Mouse (Mus musculus) kidney, postnatal 4 days (tissue): ENCODE measurements at regions not wholly inside any gene's neighbourhood (a gene's known extent, or its start where the extent isn't known, plus 50 kb on each side); places are given as distances from the start of the nearest gene placed in this dataset.
"Not testable (repeated sequence)": the region's sequence is repeated elsewhere in the genome, so short reads cannot be mapped to it uniquely, and the experiment has no call there.

Source experiments
- DNase-seq, 2 experiments: peaks; one replicate each; pipeline ENCODE4 v3.0.0; 2021; ENCODE audit warnings: mixed read lengths in 2 of 2

DNA sequence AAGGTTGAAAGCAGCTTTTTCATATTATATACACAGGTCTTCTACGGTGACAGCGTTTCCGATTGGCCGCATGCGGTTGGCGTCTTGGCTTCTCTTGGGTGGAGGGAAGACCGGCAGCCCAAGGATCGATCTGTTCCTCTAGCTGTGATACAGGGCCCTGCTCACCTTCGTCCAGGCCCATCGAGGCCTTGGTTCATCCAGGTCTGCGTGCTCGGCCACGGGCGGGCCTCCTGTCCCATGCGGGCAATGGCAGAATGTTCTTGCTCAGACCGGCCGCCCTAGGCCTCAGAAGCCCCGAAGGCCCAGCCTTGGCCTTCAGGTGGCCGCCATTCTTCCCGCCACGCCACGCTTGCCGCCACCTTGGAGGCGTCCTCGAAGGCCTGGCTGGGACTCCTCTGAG, 194.4 kb upstream of the Ppp6c start:
- no peak for DNase-seq

DNA sequence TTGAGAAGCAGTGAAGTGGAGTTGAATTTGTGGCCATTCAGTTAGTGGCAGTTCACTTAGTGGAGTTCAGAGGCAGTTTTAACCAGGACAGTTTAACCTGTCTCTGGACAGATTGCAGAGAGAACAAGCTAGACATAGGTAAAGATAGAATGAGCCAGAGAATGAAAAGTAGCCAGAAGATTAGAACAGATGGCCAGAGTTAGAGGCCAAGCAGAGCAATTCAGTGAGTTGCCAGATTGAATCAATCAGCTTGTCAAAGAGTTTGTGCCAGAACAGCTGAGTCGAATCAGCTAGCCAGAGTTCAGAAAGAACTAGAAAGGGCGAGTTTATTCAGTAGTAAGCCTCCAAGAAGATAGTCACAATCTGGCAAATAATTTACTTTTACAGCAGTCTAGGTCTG, 174.1 kb upstream of the Ppp6c start:
- peak; percentile 17 to 18 for DNase-seq

DNA sequence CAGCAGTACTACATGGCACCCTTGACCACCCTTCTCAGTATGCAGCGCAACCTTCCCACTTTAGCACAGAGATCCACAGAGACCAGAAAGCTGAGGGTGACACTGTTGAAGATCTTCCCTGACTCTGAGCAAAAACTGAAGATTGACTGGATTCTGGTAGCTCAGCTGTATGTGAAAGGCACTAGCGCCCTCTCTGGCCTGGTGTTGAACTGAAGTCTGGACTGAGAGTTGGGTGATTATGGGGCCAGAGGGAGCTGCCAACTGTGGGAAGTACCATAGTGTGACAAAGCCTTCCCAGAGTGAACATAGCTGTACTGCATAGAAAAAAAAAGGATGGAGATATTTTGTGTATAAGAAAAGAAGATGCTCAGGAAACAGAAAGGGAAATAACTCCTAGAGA, 173.3 kb upstream of the Ppp6c start:
- DNase-seq, result peak; percentile 32 to 40

DNA sequence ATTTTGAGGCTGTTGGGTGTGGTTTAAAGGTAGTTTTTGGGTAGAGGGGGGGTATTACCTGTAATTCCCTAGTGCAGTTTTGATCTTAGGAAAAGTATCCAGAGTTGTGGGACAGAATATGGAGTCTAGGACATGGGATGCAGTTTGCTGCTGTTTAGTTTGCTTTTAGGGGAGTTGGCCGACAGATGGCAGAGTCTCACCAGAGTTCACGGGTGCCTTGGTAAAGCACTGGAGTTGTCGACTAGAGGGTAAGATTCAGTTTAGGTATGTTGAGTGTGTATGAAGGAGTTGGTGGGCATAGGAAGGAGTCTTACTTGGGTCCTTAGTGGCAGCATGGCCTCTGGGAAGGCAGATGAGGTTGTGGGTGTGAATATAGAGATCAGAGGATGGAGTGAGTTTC, 168.4 kb upstream of the Ppp6c start:
- DNase-seq, result no peak

DNA sequence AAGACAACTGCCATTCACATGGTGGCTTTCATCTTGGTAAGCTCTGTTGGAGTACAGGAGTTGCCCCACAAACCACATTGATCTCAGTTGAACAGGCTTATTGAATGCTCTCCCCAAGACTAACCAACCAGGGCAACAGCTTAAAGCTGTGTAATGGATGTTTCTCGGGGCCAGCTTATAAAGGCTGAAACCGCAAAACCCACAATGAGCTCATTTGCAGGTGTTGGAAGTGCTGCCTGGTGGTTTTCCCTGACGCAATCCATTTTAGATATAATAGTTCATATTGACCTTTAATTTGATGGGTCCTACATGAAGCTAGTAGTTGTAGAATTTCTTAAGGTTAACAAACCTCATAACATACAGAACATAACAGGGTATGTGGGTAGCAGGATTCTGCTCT, 151.0 kb upstream of the Ppp6c start:
- no peak for DNase-seq

DNA sequence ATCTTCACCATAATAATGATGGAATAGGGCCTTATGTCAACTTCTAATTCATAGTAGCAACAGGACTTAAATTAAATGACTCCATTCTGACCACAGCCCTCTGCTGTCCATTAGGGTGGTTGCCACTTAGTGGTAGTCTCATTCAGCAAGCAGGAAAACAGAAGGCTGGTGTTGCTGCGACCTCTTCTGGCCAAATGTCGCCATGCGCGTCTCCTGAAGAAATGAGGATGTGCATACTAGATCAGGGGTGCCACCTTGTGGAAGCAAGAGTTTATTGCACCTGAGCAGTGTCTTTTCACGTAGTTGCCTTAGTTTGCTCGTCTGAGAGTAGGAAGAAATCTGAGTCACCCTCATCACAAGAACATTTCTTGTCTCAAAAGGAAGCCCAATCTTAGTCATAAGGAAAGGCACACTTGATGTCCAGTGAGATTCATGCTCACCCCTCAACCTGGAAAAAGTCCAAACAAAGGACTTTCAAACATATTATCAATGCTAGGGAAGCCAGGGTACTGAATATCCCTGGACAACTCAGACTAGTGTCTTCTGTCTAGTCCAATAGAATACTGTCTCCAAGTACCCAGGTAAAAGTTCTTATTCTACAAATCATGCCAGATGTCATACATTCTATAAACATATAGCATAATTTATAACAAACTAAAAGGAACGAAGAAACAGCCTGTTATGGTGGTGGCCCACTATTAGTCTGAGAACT, 147.0 kb upstream of the Ppp6c start:
- peak; percentile 96 for DNase-seq

DNA sequence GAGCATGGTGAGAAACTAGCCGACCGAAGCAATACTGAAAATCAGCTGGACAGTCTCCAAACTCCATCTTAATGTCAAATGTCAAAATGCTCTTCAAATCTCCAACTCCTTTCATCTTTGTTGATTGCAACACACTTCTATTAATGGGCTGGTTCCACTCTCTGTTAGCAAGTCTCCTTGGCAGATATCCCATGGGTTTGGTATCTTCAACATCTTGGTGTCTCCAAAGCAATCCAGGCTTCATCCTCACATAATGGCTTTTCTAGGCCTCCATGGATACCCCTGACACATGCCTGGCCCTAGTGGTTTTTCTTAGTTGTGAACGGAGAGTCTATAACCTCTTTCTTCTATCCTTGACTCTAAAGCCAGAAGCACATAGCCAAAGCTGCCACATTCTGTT, 118.0 kb upstream of the Ppp6c start:
- no peak for DNase-seq

DNA sequence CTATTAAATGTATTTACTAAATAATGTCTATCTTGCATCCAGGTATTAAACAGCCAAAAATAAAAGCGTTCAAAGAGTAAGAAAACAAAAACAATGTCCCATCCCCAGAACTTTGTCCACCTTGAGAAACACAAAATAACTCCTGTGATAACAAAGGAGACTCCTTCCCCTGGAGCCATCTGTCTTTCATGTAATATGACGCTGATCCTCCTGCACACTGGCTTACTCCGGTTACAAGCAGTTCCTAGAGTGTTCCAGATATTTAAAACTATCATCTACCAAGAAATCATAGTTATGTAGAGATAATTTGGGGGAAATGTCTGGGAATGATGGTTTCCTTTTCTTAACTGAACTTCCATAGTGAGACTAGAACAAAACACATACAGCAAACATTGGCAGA, 114.2 kb upstream of the Ppp6c start:
- no peak for DNase-seq

DNA sequence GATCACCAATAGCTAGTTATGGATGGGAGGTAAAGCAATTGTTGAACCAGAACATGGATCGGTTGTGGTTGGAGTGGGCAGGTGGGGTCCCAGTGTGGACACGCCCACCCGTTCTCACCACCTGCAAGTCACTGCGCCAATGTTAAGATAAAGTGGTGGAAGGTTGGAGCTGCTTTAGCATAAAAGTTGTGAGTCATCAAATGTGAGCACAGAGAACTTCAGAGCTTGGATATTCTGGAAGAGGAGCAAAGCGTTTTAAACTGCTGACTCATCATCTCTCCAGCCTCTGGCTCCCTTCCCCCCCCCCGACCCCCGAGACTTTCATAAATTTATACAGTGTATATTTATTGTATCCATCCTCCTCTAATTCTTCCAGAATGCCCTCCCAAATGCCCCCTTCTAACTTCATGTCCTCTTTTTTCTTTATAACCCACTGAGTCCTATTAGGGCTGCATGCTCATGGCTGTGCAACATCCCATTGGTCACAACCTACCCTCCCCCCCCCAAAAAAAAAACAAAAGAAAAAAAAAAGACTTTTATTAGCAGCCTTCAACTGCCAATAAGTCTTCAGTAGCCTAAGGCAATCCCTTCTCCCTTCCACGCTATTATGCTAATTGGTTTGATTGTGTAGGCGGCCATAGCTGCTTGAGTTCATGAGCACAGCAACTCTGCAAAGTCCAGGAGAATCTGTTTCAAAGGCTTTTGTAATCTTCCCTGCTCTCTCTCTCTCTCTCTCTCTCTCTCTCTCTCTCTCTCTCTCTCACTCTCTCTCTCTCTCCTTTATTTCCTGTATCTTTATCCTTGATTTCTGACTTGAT, 112.8 kb upstream of the Ppp6c start:
- no peak for DNase-seq

DNA sequence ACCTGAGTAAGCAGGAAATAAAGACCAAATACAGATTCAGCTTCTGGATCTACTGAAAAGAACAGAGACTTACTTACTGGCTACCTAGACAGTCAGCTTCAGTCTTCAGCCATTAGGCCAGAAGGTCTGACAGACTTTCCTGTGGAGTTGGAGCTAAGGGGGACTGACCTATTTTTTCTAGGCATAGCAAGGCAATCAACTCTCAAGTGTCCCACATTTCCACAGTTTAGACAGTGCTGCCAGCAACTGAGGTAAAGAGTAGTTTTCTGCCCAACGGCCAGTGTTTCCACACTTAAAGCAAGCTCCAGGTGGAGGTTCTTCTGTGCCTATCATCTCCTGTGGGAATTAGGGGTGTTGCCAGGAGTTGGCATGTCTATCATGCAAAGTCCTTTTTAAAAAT, 111.3 kb upstream of the Ppp6c start:
- DNase-seq, result no peak

DNA sequence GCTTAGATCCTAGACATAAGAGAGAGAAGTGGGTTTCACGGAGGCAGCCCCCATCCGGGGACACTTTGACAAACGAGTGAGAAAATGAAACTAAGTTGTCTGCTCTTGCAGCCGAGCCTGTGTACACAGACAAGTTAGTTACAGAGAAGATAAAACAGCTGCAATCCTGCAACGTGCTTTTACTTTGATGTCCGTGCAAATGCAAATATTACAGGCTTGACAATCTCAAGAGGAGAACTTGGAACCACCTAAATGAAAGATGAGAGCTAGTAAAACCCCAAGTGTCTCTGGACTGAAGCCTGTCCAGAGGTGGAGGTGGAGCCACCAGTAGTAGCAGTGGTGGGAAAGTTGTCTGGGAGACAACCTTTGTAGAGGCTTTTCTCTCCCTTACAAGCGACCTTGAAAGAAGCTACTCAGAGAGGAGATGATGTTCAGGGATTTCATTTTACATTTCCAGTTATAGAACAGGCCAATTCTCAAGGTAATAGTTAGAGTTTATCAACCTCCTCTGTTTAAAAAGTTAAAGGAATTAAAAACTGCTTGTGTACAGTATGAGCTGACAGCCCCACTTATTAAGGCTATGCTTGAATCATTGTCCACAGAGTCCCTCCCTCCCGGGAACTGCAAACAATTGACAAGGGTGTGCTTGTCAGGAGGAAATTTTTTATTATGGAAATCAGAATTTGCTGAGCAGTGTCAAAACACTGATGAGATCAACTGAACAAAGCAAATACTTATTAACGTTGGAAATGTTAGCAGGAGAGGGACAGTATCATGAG, 99.7 kb upstream of the Ppp6c start:
- peak; percentile 3 to 8 for DNase-seq

DNA sequence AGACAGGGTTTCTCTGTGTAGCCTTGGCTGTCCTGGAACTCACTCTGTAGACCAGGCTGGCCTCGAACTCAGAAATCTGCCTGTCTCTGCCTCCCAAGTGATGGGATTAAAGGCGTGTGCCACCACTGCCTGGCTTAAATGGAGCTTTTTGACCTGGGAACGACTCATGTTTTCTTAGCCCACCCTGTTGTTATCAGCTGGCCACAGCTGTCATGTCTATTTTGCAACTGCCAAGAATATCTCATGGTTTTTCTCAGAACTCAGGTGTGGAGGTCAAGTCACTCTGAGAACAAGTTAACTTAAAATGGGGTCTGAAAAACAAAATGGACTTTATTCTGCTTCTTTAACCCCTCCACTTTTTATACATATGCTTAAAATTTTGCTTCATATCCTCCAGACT, 98.9 kb upstream of the Ppp6c start:
- DNase-seq, result not testable (repeated sequence)

DNA sequence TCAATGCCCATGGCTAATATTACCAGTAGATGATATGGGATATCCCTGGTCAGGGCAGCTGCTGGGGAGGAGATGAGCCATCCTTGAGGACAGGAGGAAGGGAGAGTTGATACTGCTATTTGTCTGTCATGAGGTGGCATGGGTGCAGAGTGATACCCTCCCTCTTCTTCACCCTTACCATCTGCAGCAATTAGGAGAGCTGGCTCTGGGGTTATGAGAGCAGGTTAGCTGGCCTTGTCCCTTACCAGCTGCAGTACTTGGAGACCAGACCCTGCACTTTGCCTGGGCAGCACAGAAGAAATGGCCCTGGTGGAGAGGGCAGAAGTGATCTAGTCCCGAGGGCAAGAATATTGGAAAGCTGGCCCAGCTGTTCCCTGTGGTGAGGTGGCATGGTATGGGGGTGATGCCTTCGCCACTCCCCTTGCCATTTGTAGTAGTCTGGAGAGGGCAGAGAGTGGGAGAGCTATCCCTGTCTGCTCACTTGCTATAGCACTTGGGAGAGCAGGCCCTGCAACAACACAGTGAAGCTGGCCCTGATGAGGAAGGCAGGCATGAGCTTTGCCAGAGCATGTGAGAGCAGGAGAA, 73.6 kb upstream of the Ppp6c start:
- no peak for DNase-seq

DNA sequence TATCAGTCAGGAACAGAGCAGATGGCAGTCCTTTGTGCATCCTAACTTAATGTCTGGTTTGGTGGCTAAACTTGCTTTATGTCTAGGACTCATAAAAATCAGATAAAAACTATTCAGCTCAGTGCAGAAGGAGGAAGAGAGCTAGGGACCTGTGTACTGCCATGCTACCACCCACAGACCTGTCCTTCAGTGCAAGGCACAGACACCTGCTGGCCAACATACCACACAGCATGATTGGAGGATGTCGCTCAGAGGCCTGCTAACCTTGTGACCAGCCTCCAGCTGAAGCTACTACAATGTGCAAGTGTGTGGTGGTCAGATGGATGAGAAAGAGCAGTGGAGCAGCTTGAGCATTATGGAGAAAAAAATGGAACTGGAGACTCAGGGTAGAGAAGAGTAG, 73.0 kb upstream of the Ppp6c start:
- DNase-seq, result no peak

DNA sequence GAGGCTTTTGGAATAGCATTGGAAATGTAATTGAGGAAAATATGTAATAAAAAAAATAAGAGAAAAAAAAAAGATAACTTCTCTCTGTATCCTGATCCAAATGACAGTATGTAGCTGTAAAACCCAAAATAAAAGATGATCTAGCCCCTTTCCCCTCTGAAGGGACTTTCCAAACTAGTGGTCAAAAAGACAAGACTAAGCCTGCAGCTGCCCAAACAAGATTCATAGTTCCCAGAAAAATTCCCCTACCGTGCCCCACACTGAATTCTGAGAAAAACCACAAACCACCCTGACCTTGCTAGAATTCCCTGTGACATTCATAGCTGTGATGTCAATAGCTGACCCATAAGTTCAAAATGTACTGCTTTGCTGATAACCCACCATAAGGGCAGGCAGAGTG, 69.2 kb upstream of the Ppp6c start:
- no peak for DNase-seq

DNA sequence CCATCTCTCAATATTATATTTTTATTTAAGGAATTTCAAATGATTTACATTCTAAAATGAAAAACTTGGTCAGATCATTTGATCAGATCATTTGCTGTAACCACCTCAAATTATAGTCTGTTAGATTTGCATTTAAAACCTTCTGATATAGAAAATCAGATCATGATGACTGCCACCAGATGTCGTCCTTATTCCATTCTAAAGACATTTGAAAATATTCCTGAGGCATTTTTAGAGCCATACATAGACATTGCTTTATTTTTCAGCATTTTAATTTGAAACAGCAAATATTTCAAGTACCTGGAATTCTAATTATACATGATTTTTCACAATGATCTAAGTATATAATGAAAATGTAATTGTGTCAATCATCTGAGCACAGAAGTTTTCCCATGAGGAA, 52.0 kb upstream of the Ppp6c start:
- DNase-seq, result no peak
